In genomic region chr2:12255901-12256300, GRCm38 (mm10) we compare ENCODE assay signal across 29 mouse cellular contexts. TPM values are rescaled to one million over a fixed set of nuclear protein-coding genes. Genes with fewer than 3 reads are reported as not detected.
DNase-seq lines count a peak whose midpoint lies in the region; ATAC-seq lines count a peak whose summit lies in the region.
"Had no signal": no experiment of that assay in that cellular context is flagged by ENCODE, and none has a peak within 500 bp of the region (broad histone marks: within the 10 kb centered on the region; RNA-seq: fewer than 3 reads in every experiment).

No protein-coding gene starts in this region.

- no peak overlapping the region for H3K9ac ChIP-seq in forebrain, embryonic 15.5 days (replicated peaks)
- H3K9ac ChIP-seq in forebrain, embryonic 16.5 days (replicated peaks; ENCODE audit: low read depth, low read length) = no peak overlapping the region
- H3K9ac ChIP-seq: embryonic facial prominence, embryonic 12.5 days; forebrain, postnatal 0 days; hindbrain, embryonic 15.5 days; kidney, embryonic 15.5 days; liver, embryonic 15.5 days; lung, embryonic 14.5 days; midbrain, embryonic 13.5 days; neural tube, embryonic 13.5 days had no signal

- WGBS in forebrain, embryonic 15.5 days = 80% methylated on average over 2 of the region's 2 CpGs
- 84% methylated on average over 2 of the region's 2 CpGs for WGBS in forebrain, embryonic 16.5 days
- WGBS in embryonic facial prominence, embryonic 10.5 days = 64% methylated on average over 2 of the region's 2 CpGs

- no peaks in the 10 kb centered on the region for H3K36me3 ChIP-seq in forebrain, embryonic 15.5 days
- no peaks in the 10 kb centered on the region for H3K36me3 ChIP-seq in forebrain, embryonic 16.5 days (ENCODE audit: control insufficient read depth, insufficient read depth)
- H3K36me3 ChIP-seq in embryonic facial prominence, embryonic 10.5 days (replicated peaks) = no peaks in the 10 kb centered on the region
- H3K36me3 ChIP-seq: embryonic facial prominence, embryonic 12.5 days; forebrain, embryonic 10.5 days; G1E; hindbrain, embryonic 10.5 days; hindbrain, embryonic 15.5 days; liver, embryonic 15.5 days; midbrain, embryonic 13.5 days; neural tube, embryonic 13.5 days had no signal

- H3K27ac ChIP-seq in forebrain, embryonic 15.5 days (replicated peaks) = peak overlapping the region; percentile 3; the same call in 1 of the 2 replicates
- H3K27ac ChIP-seq in forebrain, embryonic 16.5 days (ENCODE audit: low read length) = no peak overlapping the region
- H3K27ac ChIP-seq in embryonic facial prominence, embryonic 10.5 days (replicated peaks) = no peak overlapping the region
- H3K27ac ChIP-seq: embryonic facial prominence, embryonic 12.5 days; forebrain, embryonic 10.5 days; hindbrain, embryonic 10.5 days; hindbrain, embryonic 15.5 days; kidney, embryonic 15.5 days; liver, embryonic 15.5 days; midbrain, embryonic 13.5 days; neural tube, embryonic 13.5 days; stomach, postnatal 0 days had no signal

- no peak for ATAC-seq in forebrain, embryonic 15.5 days (replicated peaks)
- no peak for ATAC-seq in forebrain, embryonic 16.5 days
- ATAC-seq: inflammation-experienced regulatory T-cells, adult 6 months; midbrain, embryonic 13.5 days had no signal

- H3K4me1 ChIP-seq in forebrain, embryonic 15.5 days = no peaks in the 10 kb centered on the region
- H3K4me1 ChIP-seq in forebrain, embryonic 16.5 days (replicated peaks; ENCODE audit: control insufficient read depth, insufficient read depth, low read length) = peaks cover 4% of the 10 kb centered on the region; the same call in 1 of the 2 replicates
- no peaks in the 10 kb centered on the region for H3K4me1 ChIP-seq in embryonic facial prominence, embryonic 10.5 days
- H3K4me1 ChIP-seq: embryonic facial prominence, embryonic 12.5 days; forebrain, embryonic 10.5 days; hindbrain, embryonic 10.5 days; hindbrain, embryonic 15.5 days; kidney, embryonic 15.5 days; liver, embryonic 15.5 days; midbrain, embryonic 13.5 days; neural tube, embryonic 13.5 days had no signal

- H3K4me2 ChIP-seq in forebrain, embryonic 15.5 days (replicated peaks) = no peak overlapping the region
- no peak overlapping the region for H3K4me2 ChIP-seq in forebrain, embryonic 16.5 days (ENCODE audit: low read length)
- H3K4me2 ChIP-seq: embryonic facial prominence, embryonic 12.5 days; hindbrain, embryonic 15.5 days; kidney, embryonic 15.5 days; liver, embryonic 15.5 days; lung, embryonic 14.5 days; midbrain, embryonic 13.5 days; neural tube, embryonic 13.5 days had no signal

- H3K27me3 ChIP-seq in forebrain, embryonic 15.5 days = no peaks in the 10 kb centered on the region
- no peaks in the 10 kb centered on the region for H3K27me3 ChIP-seq in forebrain, embryonic 16.5 days (replicated peaks; ENCODE audit: control insufficient read depth, insufficient read depth, low read length)
- H3K27me3 ChIP-seq in embryonic facial prominence, embryonic 10.5 days (replicated peaks; ENCODE audit: low read depth, poor library complexity, severe bottlenecking) = no peaks in the 10 kb centered on the region
- H3K27me3 ChIP-seq: embryonic facial prominence, embryonic 12.5 days; hindbrain, embryonic 15.5 days; kidney, embryonic 15.5 days; liver, embryonic 15.5 days; midbrain, embryonic 13.5 days; neural tube, embryonic 13.5 days had no signal

- H3K4me3 ChIP-seq in forebrain, embryonic 15.5 days = no peak overlapping the region
- H3K4me3 ChIP-seq in forebrain, embryonic 16.5 days (replicated peaks; ENCODE audit: low read length) = no peak overlapping the region
- H3K4me3 ChIP-seq in embryonic facial prominence, embryonic 10.5 days = no peak overlapping the region
- H3K4me3 ChIP-seq: embryonic facial prominence, embryonic 12.5 days; forebrain, embryonic 10.5 days; hindbrain, embryonic 10.5 days; hindbrain, embryonic 15.5 days; kidney, embryonic 15.5 days; liver, embryonic 15.5 days; midbrain, embryonic 13.5 days; neural tube, embryonic 13.5 days had no signal

- peak; percentile 45 for DNase-seq in Muller cell, postnatal 12 days (ENCODE audit: inconsistent ontology term)
- DNase-seq in fibroblast of lung, adult 2 months (ENCODE audit: low read depth) = peak; percentile 49
- DNase-seq in lung, postnatal 14 days = no peak
- DNase-seq in embryonic facial prominence, embryonic 10.5 days (ENCODE audit: low spot score) = no peak
- DNase-seq: cerebellum, adult 11-12 months; cerebellum, adult 9-11 months; forebrain, postnatal 0 days; gastrocnemius, postnatal 10 days; heart, postnatal 14 days; kidney, adult 11 months; kidney, postnatal 36 days; left cerebral cortex, postnatal 4 days; lung, embryonic 14.5 days; right cerebral cortex, postnatal 4 days; thymus, adult 18-20 months; thymus, postnatal 36 days had no signal

- no peaks in the 10 kb centered on the region for H3K9me3 ChIP-seq in forebrain, embryonic 15.5 days
- no peaks in the 10 kb centered on the region for H3K9me3 ChIP-seq in forebrain, embryonic 16.5 days (ENCODE audit: control insufficient read depth, low read length)
- H3K9me3 ChIP-seq in embryonic facial prominence, embryonic 10.5 days = no peaks in the 10 kb centered on the region
- H3K9me3 ChIP-seq: embryonic facial prominence, embryonic 12.5 days; forebrain, embryonic 10.5 days; G1E; hindbrain, embryonic 10.5 days; hindbrain, embryonic 15.5 days; kidney, embryonic 15.5 days; liver, embryonic 15.5 days; midbrain, embryonic 13.5 days; neural tube, embryonic 13.5 days had no signal

RNA-seq across cellular contexts. Expression of gene Itga8, which starts 45.8 kb away (rescaled TPM):
- polyA plus RNA-seq in forebrain, embryonic 15.5 days (2015; fragmentation: Nextera tagmentation; extraction: Ambion mirVana) = 2.3 and 2.5 TPM in 2 replicates
- polyA plus RNA-seq in forebrain, embryonic 16.5 days (2015; fragmentation: Nextera tagmentation; extraction: Ambion mirVana) = 2.2 and 2.4 TPM in 2 replicates
- 8.0 and 8.3 TPM in 2 replicates for polyA plus RNA-seq in embryonic facial prominence, embryonic 10.5 days (2016; fragmentation: Nextera tagmentation; extraction: Ambion mirVana)
- polyA plus RNA-seq: G1E; inflammation-experienced regulatory T-cells, adult 6 months had no signal

Comparison
In these comparisons a context has a peak if more than half of its experiments do, and no peak if none do; other contexts are left out.
1. DNase-seq: peak in Muller cell, postnatal 12 days (single experiment) and fibroblast of lung, adult 2 months (single experiment); none in lung, postnatal 14 days (single experiment) and embryonic facial prominence, embryonic 10.5 days (single experiment).